Mouse (Mus musculus) hindbrain, postnatal 0 days (tissue): ENCODE results near the gene Sox15. TPM values are rescaled to one million over a fixed set of nuclear protein-coding genes. Genes with fewer than 3 reads are reported as not detected.

Experiments
- ATAC-seq: fragments of 200-750 bp; cut with Nextera tagmentation; 2 replicates; pipeline ENCODE4 v1.8.0; 2017; ENCODE audit warnings: mild to moderate bottlenecking, moderate TSS enrichment, moderate library complexity
- DNase-seq: peaks from one replicate; pipeline ENCODE4 v3.0.0-alpha.2; 2015; ENCODE audit warnings: low spot score
- H3K27ac ChIP-seq: fragments of 300-500 bp; sonication (generic); 2 replicates; pipeline ENCODE4 v1.5.1; 2014; ENCODE audit warnings: mild to moderate bottlenecking
- H3K27me3 ChIP-seq: fragments of 300-500 bp; sonication (generic); 2 replicates; pipeline ENCODE4 v1.6.1; 2014; ENCODE audit warnings: low read length, mixed read lengths; ENCODE audit not compliant: insufficient read depth
- H3K36me3 ChIP-seq: fragments of 300-500 bp; sonication (generic); 2 replicates; pipeline ENCODE4 v1.6.1; 2014; ENCODE audit warnings: low read length, mixed read lengths; ENCODE audit not compliant: insufficient read depth
- H3K4me1 ChIP-seq: fragments of 300-500 bp; sonication (generic); 2 replicates; pipeline ENCODE4 v1.6.1; 2014; ENCODE audit warnings: antibody characterized with exemption, low read length, mixed read lengths; ENCODE audit not compliant: insufficient read depth
- H3K4me2 ChIP-seq: fragments of 300-500 bp; sonication (generic); 2 replicates; pipeline ENCODE4 v1.6.1; 2014; ENCODE audit warnings: low read depth, mild to moderate bottlenecking, low read length, moderate library complexity, mixed read lengths
- H3K4me3 ChIP-seq: fragments of 300-500 bp; sonication (generic); 2 replicates; pipeline ENCODE4 v1.5.1; 2014; ENCODE audit warnings: low read length
- H3K9ac ChIP-seq: fragments of 300-500 bp; sonication (generic); replicated peaks from 2 replicates; pipeline ENCODE4 v1.6.1; 2014; ENCODE audit warnings: mild to moderate bottlenecking, low read length, moderate library complexity, mixed read lengths
- H3K9me3 ChIP-seq: fragments of 300-500 bp; sonication (generic); 2 replicates; pipeline ENCODE4 v1.6.1; 2016; ENCODE audit warnings: low read length, mixed read lengths
- CTCF ChIP-seq: IDR thresholded peaks from 2 replicates; pipeline ENCODE4 v1.5.1; 2016; ENCODE audit warnings: antibody characterized with exemption, control low read depth, low read depth
- WGBS: fragments of 180-500 bp; shearing (Covaris S2); extraction: QIAGEN DNeasy Blood & Tissue Kit; methylation state at CpG from one replicate; pipeline ENCODE4 v1.1.7; 2014; 5-methylcytosine and 5-hydroxymethylcytosine counted together
- polyA plus RNA-seq: library from polyadenylated mRNA; unstranded; fragments of >200 nt; fragmentation: Nextera tagmentation; extraction: Ambion mirVana; gene quantifications from 2 replicates; pipeline ENCODE4 v1.2.1, GENCODE M21; 2015
- total RNA-seq: library from RNA; depleted of rRNA; stranded (reverse); fragments of >200 nt; gene quantifications from 2 replicates; pipeline ENCODE4 v1.2.3, GENCODE M21; 2014

The Sox15 gene
- total and polyA plus RNA-seq, 2 experiments from 2014 or later: 0.40 TPM; not detected in 1

DNA sequence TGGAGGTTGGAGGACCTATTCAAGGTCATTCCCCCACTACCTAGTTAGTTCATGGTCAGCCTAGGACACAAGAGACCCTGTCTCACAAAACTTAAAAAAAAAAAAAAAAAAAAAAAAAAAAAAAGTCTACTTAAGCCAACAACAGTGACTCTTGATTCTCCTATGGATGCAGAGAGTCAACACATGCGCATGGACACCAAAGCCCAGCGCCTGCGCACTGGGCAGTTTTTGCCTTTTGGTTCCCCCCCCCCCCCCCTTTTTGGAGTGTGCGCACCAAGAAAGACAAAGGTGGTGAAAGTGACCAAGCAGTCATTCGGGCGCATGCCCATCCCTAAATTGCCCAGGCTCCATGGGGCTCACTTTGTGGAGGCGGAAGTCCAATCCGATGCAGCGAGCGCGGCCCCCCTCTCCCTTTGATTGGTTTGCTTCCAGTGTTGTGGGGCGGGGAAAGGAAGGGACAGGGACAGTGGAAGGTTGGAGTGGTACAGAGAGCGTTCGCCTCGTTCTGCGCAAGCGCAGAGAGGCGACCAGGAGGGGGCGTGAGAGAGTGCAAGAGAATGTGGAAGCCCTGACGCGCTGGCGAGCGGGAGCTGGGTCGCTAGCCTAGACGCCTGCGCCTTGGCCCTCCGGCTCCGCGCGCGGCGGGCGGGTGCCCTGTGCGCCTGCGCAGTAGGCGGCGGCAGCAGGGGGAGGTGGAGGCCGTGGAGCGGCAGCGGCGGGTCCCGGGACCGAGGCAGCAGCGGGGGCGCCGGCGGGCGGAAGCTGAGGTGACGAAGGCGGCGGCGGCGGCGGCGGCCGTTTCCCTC is 22.6 kb upstream of the Sox15 start, which contains the start of gene Fxr2:
TSS of gene Fxr2 (plus strand) at position 707 of the 806 bp plus-strand sequence.
- H3K27ac ChIP-seq: peak within 1 kb of the TSS; percentile 91
- H3K36me3 ChIP-seq: no peaks in the 10 kb centered on the region
- peak within 1 kb of the TSS; percentile 96 for H3K9ac ChIP-seq
- H3K9me3 ChIP-seq: no peaks in the 10 kb centered on the region
- H3K4me3 ChIP-seq: peak within 1 kb of the TSS; percentile 94
- peak; percentile 84 for TF ChIP-seq CTCF
- peaks cover 19% of the 10 kb centered on the region; the same call in 1 of the 2 replicates for H3K4me1 ChIP-seq
- WGBS: under 1% methylated on average over 50 of the region's 56 CpGs
- peak; percentile 100 for ATAC-seq
- H3K27me3 ChIP-seq: no peaks in the 10 kb centered on the region
- peak within 1 kb of the TSS; percentile 79 for H3K4me2 ChIP-seq
- DNase-seq: peak; percentile 100

DNA sequence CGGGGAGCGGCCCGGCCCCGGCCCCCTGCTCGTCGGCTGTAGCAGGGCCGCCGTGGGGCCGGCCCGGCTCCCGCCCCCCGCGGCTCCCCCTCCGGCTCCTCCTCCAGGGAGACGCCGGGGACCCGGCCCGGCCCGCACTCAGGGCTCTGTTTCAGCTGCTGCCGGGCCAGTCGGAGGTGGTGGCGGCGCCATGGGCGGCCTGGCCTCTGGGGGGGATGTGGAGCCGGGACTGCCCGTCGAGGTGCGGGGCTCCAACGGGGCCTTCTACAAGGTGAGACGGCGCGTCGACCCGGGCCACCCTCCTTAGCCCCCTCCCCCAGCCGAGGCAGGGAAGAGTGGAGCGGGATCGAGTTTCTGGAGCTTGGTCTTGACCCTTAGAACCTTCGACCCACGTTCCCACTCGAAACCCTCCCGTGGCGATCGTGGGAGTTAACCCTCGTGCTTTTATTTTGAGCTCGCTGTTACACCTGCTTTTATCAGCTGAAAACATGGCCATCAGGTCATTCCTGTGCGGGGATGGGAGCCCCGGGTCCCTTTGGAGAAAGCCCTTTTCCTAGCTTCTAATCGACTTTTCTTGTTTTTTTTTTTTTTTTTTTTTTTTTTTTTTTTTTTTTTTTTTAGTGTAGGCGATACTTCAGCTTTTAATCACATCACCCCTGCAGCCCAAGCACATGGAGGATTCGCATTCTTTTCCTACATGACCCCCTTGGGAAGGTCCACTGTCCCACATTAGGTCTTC is 21.8 kb upstream of the Sox15 start:
- ATAC-seq (peak; percentile 14; the same call in 1 of the 2 replicates), DNase-seq (peak; percentile 18)
- WGBS: under 1% methylated on average over 46 of the region's 50 CpGs

DNA sequence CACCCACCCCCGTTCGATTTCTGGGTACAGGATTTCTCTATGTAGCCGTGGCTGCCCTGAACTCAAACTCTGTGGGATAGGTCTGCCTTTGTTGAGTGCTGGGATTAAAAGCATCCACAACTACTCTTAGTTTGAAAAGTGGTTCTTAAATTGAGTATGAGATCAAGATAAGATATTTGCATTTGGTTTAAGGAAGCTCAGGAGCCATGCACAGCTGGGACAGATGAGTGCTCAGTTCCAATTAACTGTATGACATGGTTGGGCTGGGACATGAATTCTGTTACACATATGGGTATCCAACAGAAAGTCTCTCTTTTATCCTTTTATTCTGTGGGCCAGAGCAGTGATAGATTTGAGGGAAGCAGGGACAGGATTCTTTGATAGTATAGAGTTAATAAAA is 19.6 kb upstream of the Sox15 start:
- no peak overlapping the region for H3K27ac ChIP-seq
- ATAC-seq (no peak), DNase-seq (no peak)
- H3K9ac ChIP-seq: no peak overlapping the region
- H3K4me1 ChIP-seq: peaks cover 19% of the 10 kb centered on the region; the same call in 1 of the 2 replicates
- H3K4me2 ChIP-seq: peak overlapping the region; percentile 8; the same call in 1 of the 2 replicates
- H3K36me3 ChIP-seq: no peaks in the 10 kb centered on the region
- H3K4me3 ChIP-seq: no peak overlapping the region
- 83% methylated on average over 3 of the region's 3 CpGs for WGBS
- no peaks in the 10 kb centered on the region for H3K27me3 ChIP-seq
- H3K9me3 ChIP-seq: no peaks in the 10 kb centered on the region
- no peak for TF ChIP-seq CTCF

More for the DNA sequence above, 21.8 kb upstream of the Sox15 start:
- Histone ChIP-seq H3K4me1 (peaks cover 19% of the 10 kb centered on the region; the same call in 1 of the 2 replicates), H3K9me3 (no peaks in the 10 kb centered on the region), H3K9ac (peak overlapping the region; percentile 96), H3K4me2 (peak overlapping the region; percentile 79), H3K36me3 (no peaks in the 10 kb centered on the region), H3K4me3 (peak overlapping the region; percentile 94), H3K27me3 (no peaks in the 10 kb centered on the region), H3K27ac (peak overlapping the region; percentile 91)
- no peak for TF ChIP-seq CTCF

DNA sequence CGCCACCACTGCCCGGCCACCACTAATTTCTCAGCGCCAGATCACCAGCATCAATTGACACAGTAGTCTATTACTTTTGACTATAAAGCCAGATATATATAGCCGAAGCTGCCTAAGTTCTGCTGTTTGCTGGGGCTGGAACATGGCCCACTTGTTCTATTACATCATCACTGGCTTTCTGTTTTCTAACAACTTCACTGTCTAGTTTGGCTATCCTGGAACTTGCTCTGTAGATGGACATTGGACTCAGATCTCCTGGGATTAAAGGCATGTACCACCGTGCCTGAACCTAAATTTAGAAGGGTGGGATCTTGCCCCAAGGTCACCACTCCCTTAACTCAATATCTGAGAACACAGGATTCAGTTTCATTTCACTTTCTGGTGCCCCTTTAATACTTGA is 9.3 kb upstream of the Sox15 start:
- 93% methylated on average over 5 of the region's 5 CpGs for WGBS
- H3K4me1 ChIP-seq: no peaks in the 10 kb centered on the region
- no peak overlapping the region for H3K27ac ChIP-seq
- H3K9me3 ChIP-seq: no peaks in the 10 kb centered on the region
- no peak for TF ChIP-seq CTCF
- no peak overlapping the region for H3K4me2 ChIP-seq
- no peaks in the 10 kb centered on the region for H3K27me3 ChIP-seq
- no peak overlapping the region for H3K9ac ChIP-seq
- ATAC-seq: no peak
- H3K36me3 ChIP-seq: peaks cover 76% of the 10 kb centered on the region
- DNase-seq: no peak
- no peak overlapping the region for H3K4me3 ChIP-seq

DNA sequence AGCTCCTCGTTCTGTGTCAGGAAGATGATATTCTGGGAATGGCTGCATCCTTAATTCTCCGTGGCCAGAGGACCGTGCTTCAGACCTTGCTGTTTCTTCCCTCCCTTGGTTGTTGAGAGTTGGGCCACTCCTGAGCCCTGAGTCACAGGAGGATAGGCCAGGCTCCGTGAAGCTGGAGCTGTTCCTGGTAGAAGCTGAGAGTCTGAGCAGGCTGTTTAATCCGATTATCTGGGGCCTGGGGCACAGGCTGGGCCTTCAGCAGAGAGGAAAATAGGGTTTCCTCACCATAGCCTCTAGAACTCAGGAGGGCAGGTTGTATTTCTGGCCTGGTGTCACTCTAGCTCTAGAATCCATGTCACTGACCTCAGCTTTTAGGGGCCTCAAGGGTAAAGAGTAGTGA is 1.7 kb upstream of the Sox15 start:
- Histone ChIP-seq H3K9me3 (no peaks in the 10 kb centered on the region), H3K9ac (no peak overlapping the region), H3K4me3 (no peak overlapping the region), H3K4me1 (no peaks in the 10 kb centered on the region), H3K4me2 (no peak overlapping the region), H3K27me3 (no peaks in the 10 kb centered on the region), H3K36me3 (peaks cover 55% of the 10 kb centered on the region), H3K27ac (no peak overlapping the region; the same call in 1 of the 2 replicates)
- DNase-seq (no peak), ATAC-seq (no peak)
- WGBS: 67% methylated on average over 5 of the region's 5 CpGs
- no peak for TF ChIP-seq CTCF

DNA sequence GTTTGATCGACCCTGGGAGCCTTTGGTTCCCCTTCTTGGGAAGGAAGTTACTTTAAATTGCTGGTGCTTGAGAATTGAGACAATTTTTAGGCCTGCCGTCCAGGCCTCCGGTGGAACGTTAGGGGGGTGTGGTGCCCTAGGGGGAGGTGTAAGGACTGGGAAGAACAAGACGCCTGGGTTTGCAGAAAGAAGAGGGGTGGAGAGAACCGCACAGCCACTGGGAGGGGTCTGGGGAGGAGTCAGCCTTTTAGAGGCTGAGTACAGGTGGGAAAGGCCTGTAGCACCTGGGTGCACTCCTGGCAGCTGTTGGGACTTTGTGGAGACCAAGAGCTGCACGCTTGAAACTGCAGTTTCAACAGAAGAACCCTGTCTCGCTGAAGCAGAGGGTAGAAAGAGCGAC is 354 bp upstream of the Sox15 start:
- Histone ChIP-seq H3K36me3 (peaks cover 48% of the 10 kb centered on the region), H3K4me1 (no peaks in the 10 kb centered on the region), H3K27me3 (no peaks in the 10 kb centered on the region), H3K27ac (no peak overlapping the region), H3K9ac (no peak overlapping the region), H3K4me3 (no peak overlapping the region), H3K9me3 (no peaks in the 10 kb centered on the region), H3K4me2 (no peak overlapping the region)
- WGBS: 52% methylated on average over 9 of the region's 9 CpGs
- no peak for DNase-seq
- TF ChIP-seq CTCF: no peak
- ATAC-seq: no peak
